Mouse (Mus musculus): Measurements from ENCODE around the gene Tmem40. TPM values are rescaled to one million over a fixed set of nuclear protein-coding genes. Genes with fewer than 3 reads are reported as not detected.

The Tmem40 gene
- polyA plus RNA-seq (2012; rRNA removed) (7.0 and 8.0 TPM in 2 replicates), polyA plus RNA-seq (2014; fragmentation: Nextera tagmentation; extraction: Ambion mirVana) (10.0 and 13.1 TPM in 2 replicates)

GRCm38 (mm10) chr6:115761995-115762756 is at the start of gene Tmem40:
Gene Tmem40 (minus strand): TSS chr6:115762410.
- Histone ChIP-seq H3K27me3 (ENCODE audit: control insufficient read depth, insufficient read depth, low read length) (no peaks in the 10 kb centered on the region), H3K9me3 (ENCODE audit: control insufficient read depth, low read length) (no peaks in the 10 kb centered on the region), H3K9ac (ENCODE audit: low read depth, low read length, severe bottlenecking) (no peak within 1 kb of the TSS), H3K36me3 (ENCODE audit: control insufficient read depth, insufficient read depth, low read length) (no peaks in the 10 kb centered on the region), H3K27ac (replicated peaks; ENCODE audit: low read depth, low read length) (peak within 1 kb of the TSS; percentile 38; the same call in 1 of the 2 replicates), H3K4me3 (replicated peaks; ENCODE audit: low read length) (no peak within 1 kb of the TSS), H3K4me2 (replicated peaks; ENCODE audit: low read depth, low read length, severe bottlenecking) (no peak within 1 kb of the TSS), H3K4me1 (ENCODE audit: control insufficient read depth, insufficient read depth, low read length) (peaks cover 24% of the 10 kb centered on the region)
- TF ChIP-seq POLR2A (IDR thresholded peaks at IDR 0.05; ENCODE audit: borderline replicate concordance, extremely low read depth, insufficient read depth, insufficient read length) = no peak
- ATAC-seq (ENCODE audit: low FRiP score, low read depth) (no peak), DNase-seq (ENCODE audit: low spot score) (no peak)
- WGBS = 5% methylated on average over 9 of the region's 9 CpGs

- Histone ChIP-seq H3K4me3 (replicated peaks; ENCODE audit: low read length) (no peak overlapping the region), H3K9ac (ENCODE audit: low read depth, low read length, severe bottlenecking) (no peak overlapping the region), H3K27ac (replicated peaks; ENCODE audit: low read depth, low read length) (no peak overlapping the region), H3K4me1 (ENCODE audit: control insufficient read depth, insufficient read depth, low read length) (peaks cover 9% of the 10 kb centered on the region), H3K27me3 (ENCODE audit: control insufficient read depth, insufficient read depth, low read length) (no peaks in the 10 kb centered on the region), H3K36me3 (ENCODE audit: control insufficient read depth, insufficient read depth, low read length) (peaks cover 10% of the 10 kb centered on the region), H3K4me2 (replicated peaks; ENCODE audit: low read depth, low read length, severe bottlenecking) (no peak overlapping the region), H3K9me3 (ENCODE audit: control insufficient read depth, low read length) (no peaks in the 10 kb centered on the region)
- ATAC-seq (ENCODE audit: low FRiP score, low read depth) (no peak), DNase-seq (ENCODE audit: low spot score) (no peak)
- TF ChIP-seq POLR2A (IDR thresholded peaks at IDR 0.05; ENCODE audit: borderline replicate concordance, extremely low read depth, insufficient read depth, insufficient read length) = no peak
- 64% methylated on average over 8 of the region's 8 CpGs for WGBS
Measured at GRCm38 (mm10) chr6:115811606-115812005, 49.4 kb upstream of the Tmem40 start.

GRCm38 (mm10) chr6:115808488-115809231 is 46.5 kb upstream of the Tmem40 start, which contains the start of gene Rpl32:
Gene Rpl32 (minus strand): TSS chr6:115808747.
- Histone ChIP-seq H3K9me3 (ENCODE audit: control insufficient read depth, low read length) (no peaks in the 10 kb centered on the region), H3K27me3 (ENCODE audit: control insufficient read depth, insufficient read depth, low read length) (no peaks in the 10 kb centered on the region), H3K4me2 (replicated peaks; ENCODE audit: low read depth, low read length, severe bottlenecking) (peak within 1 kb of the TSS; percentile 88), H3K36me3 (ENCODE audit: control insufficient read depth, insufficient read depth, low read length) (peaks cover 40% of the 10 kb centered on the region), H3K27ac (replicated peaks; ENCODE audit: low read depth, low read length) (peak within 1 kb of the TSS; percentile 98), H3K4me3 (replicated peaks; ENCODE audit: low read length) (peak within 1 kb of the TSS; percentile 100), H3K9ac (ENCODE audit: low read depth, low read length, severe bottlenecking) (peak within 1 kb of the TSS; percentile 99), H3K4me1 (ENCODE audit: control insufficient read depth, insufficient read depth, low read length) (peaks cover 12% of the 10 kb centered on the region)
- ATAC-seq (ENCODE audit: low FRiP score, low read depth) (peak; percentile 89), DNase-seq (ENCODE audit: low spot score) (peak; percentile 94)
- TF ChIP-seq POLR2A (IDR thresholded peaks at IDR 0.05; ENCODE audit: borderline replicate concordance, extremely low read depth, insufficient read depth, insufficient read length) = peak; percentile 96; the same call in 1 of the 2 replicates
- under 1% methylated on average over 41 of the region's 47 CpGs for WGBS

GRCm38 (mm10) chr6:115808196-115808487 is 45.9 kb upstream of the Tmem40 start:
- Histone ChIP-seq H3K27ac (replicated peaks; ENCODE audit: low read depth, low read length) (peak overlapping the region; percentile 98), H3K4me2 (replicated peaks; ENCODE audit: low read depth, low read length, severe bottlenecking) (peak overlapping the region; percentile 88), H3K4me1 (ENCODE audit: control insufficient read depth, insufficient read depth, low read length) (peaks cover 12% of the 10 kb centered on the region), H3K9me3 (ENCODE audit: control insufficient read depth, low read length) (no peaks in the 10 kb centered on the region), H3K4me3 (replicated peaks; ENCODE audit: low read length) (peak overlapping the region; percentile 100), H3K36me3 (ENCODE audit: control insufficient read depth, insufficient read depth, low read length) (peaks cover 45% of the 10 kb centered on the region), H3K27me3 (ENCODE audit: control insufficient read depth, insufficient read depth, low read length) (no peaks in the 10 kb centered on the region), H3K9ac (ENCODE audit: low read depth, low read length, severe bottlenecking) (peak overlapping the region; percentile 99)
- TF ChIP-seq POLR2A (IDR thresholded peaks at IDR 0.05; ENCODE audit: borderline replicate concordance, extremely low read depth, insufficient read depth, insufficient read length) = no peak
- ATAC-seq (ENCODE audit: low FRiP score, low read depth) = no peak
- no peak for DNase-seq (ENCODE audit: low spot score)
- under 1% methylated on average over 22 of the region's 22 CpGs for WGBS

GRCm38 (mm10) chr6:115807464-115808195 is 45.4 kb upstream of the Tmem40 start:
- H3K4me3 ChIP-seq (replicated peaks; ENCODE audit: low read length) = peak overlapping the region; percentile 100
- 3% methylated on average over 15 of the region's 15 CpGs for WGBS
- peaks cover 12% of the 10 kb centered on the region for H3K4me1 ChIP-seq (ENCODE audit: control insufficient read depth, insufficient read depth, low read length)
- DNase-seq (ENCODE audit: low spot score) (no peak), ATAC-seq (ENCODE audit: low FRiP score, low read depth) (no peak)
- peaks cover 50% of the 10 kb centered on the region for H3K36me3 ChIP-seq (ENCODE audit: control insufficient read depth, insufficient read depth, low read length)
- no peaks in the 10 kb centered on the region for H3K27me3 ChIP-seq (ENCODE audit: control insufficient read depth, insufficient read depth, low read length)
- H3K27ac ChIP-seq (replicated peaks; ENCODE audit: low read depth, low read length) = peak overlapping the region; percentile 98
- no peak for TF ChIP-seq POLR2A (IDR thresholded peaks at IDR 0.05; ENCODE audit: borderline replicate concordance, extremely low read depth, insufficient read depth, insufficient read length)
- H3K4me2 ChIP-seq (replicated peaks; ENCODE audit: low read depth, low read length, severe bottlenecking) = peak overlapping the region; percentile 88
- peak overlapping the region; percentile 99 for H3K9ac ChIP-seq (ENCODE audit: low read depth, low read length, severe bottlenecking)
- H3K9me3 ChIP-seq (ENCODE audit: control insufficient read depth, low read length) = no peaks in the 10 kb centered on the region

Measured in limb, embryonic 14.5 days (tissue).